Mouse (Mus musculus) spleen, adult 2 months (tissue): Measurements from ENCODE around the gene Lingo2. TPM values are rescaled to one million over a fixed set of nuclear protein-coding genes. Genes with fewer than 3 reads are reported as not detected.

ENCODE experiments used
- DNase-seq, 2 experiments: peaks; one replicate each; pipeline versions ENCODE4 v3.0.0 to v3.0.0-alpha.2; 2012 to 2021; ENCODE audit warnings: low spot score in 2 of 2, low read depth in 1 of 2
- H3K27ac ChIP-seq: fragments of 200-500 bp; 2 replicates; pipeline ENCODE4 v1.5.1; 2012; ENCODE audit warnings: low read length, inconsistent platforms; ENCODE audit not compliant: insufficient read depth
- H3K27me3 ChIP-seq: fragments of 200-500 bp; 2 replicates; pipeline ENCODE4 v1.6.1; 2012; ENCODE audit warnings: mild to moderate bottlenecking, moderate library complexity, low read length, inconsistent platforms; ENCODE audit not compliant: control insufficient read depth, insufficient read depth
- H3K36me3 ChIP-seq: fragments of 200-500 bp; 2 replicates; pipeline ENCODE4 v1.6.1; 2012; ENCODE audit warnings: mild to moderate bottlenecking, low read length, inconsistent platforms; ENCODE audit not compliant: control insufficient read depth, insufficient read depth
- H3K4me1 ChIP-seq: fragments of 200-500 bp; 2 replicates; pipeline ENCODE4 v1.6.1; 2011; ENCODE audit warnings: inconsistent platforms; ENCODE audit not compliant: control insufficient read depth, insufficient read depth, insufficient read length
- H3K4me3 ChIP-seq: fragments of 200-500 bp; 2 replicates; pipeline ENCODE4 v1.5.1; 2011; ENCODE audit warnings: mild to moderate bottlenecking, inconsistent platforms; ENCODE audit not compliant: insufficient read depth, insufficient read length; ENCODE audit errors: extremely low read depth
- CTCF ChIP-seq: fragments of 200-500 bp; IDR thresholded peaks from 2 replicates; pipeline ENCODE4 v1.5.1; 2011; ENCODE audit warnings: mild to moderate bottlenecking, inconsistent platforms; ENCODE audit not compliant: insufficient read depth, insufficient read length, insufficient replicate concordance; ENCODE audit errors: extremely low read depth
- POLR2A ChIP-seq: fragments of 200-500 bp; IDR thresholded peaks from 2 replicates; pipeline ENCODE4 v1.6.1; 2011; ENCODE audit warnings: low read depth, low read length, inconsistent platforms
- WGBS: fragments of 180-500 bp; shearing (Covaris S2); methylation state at CpG from one replicate; pipeline ENCODE4 v1.1.7; 2018; 5-methylcytosine and 5-hydroxymethylcytosine counted together
- polyA plus RNA-seq: library from polyadenylated mRNA; depleted of rRNA; stranded (reverse); fragments of >200 nt; gene quantifications from 2 replicates; pipeline ENCODE4 v1.2.3, GENCODE M21; 2012; rRNA removed

Lingo2 gene
- 0.02 TPM in 1 of 2 replicates, not detected in the other for polyA plus RNA-seq

- no peaks in the 10 kb centered on the region for H3K36me3 ChIP-seq
- no peaks in the 10 kb centered on the region for H3K4me1 ChIP-seq
- H3K27ac ChIP-seq = no peak within 1 kb of the TSS
- 3% methylated on average over 61 of the region's 61 CpGs for WGBS
- no peak for TF ChIP-seq POLR2A
- no peak for TF ChIP-seq CTCF
- no peak for DNase-seq
- H3K27me3 ChIP-seq = no peaks in the 10 kb centered on the region
- no peak within 1 kb of the TSS for H3K4me3 ChIP-seq
These were observed at the start of gene Lingo2 for GRCm38 (mm10) chr4:36951150-36951954. Lingo2 (minus strand) TSS chr4:36951747.

- 87% methylated on average over 4 of the region's 4 CpGs for WGBS
- TF ChIP-seq POLR2A = no peak
- no peak for TF ChIP-seq CTCF
- H3K4me3 ChIP-seq = no peak overlapping the region
- no peak for DNase-seq
- H3K27me3 ChIP-seq = no peaks in the 10 kb centered on the region
- no peaks in the 10 kb centered on the region for H3K36me3 ChIP-seq
- H3K4me1 ChIP-seq = no peaks in the 10 kb centered on the region
- no peak overlapping the region for H3K27ac ChIP-seq
These were observed 21.8 kb upstream of the Lingo2 start for GRCm38 (mm10) chr4:36973358-36973757.

- H3K4me1 ChIP-seq = no peaks in the 10 kb centered on the region
- no peak overlapping the region for H3K27ac ChIP-seq
- no peaks in the 10 kb centered on the region for H3K27me3 ChIP-seq
- no peak for DNase-seq
- no peak for TF ChIP-seq CTCF
- TF ChIP-seq POLR2A = no peak
- H3K36me3 ChIP-seq = no peaks in the 10 kb centered on the region
- no peak overlapping the region for H3K4me3 ChIP-seq
- 9% methylated on average over 20 of the region's 20 CpGs for WGBS
These were observed 1.2 kb upstream of the Lingo2 start for GRCm38 (mm10) chr4:36952431-36953429.

GRCm38 (mm10) chr4:36951955-36952215 is 338 bp upstream of the Lingo2 start:
- 11% methylated on average over 7 of the region's 7 CpGs for WGBS
- Histone ChIP-seq H3K36me3 (no peaks in the 10 kb centered on the region), H3K27me3 (no peaks in the 10 kb centered on the region), H3K27ac (no peak overlapping the region), H3K4me1 (no peaks in the 10 kb centered on the region), H3K4me3 (no peak overlapping the region)
- DNase-seq = no peak
- no peak for TF ChIP-seq CTCF
- TF ChIP-seq POLR2A = no peak

DNA sequence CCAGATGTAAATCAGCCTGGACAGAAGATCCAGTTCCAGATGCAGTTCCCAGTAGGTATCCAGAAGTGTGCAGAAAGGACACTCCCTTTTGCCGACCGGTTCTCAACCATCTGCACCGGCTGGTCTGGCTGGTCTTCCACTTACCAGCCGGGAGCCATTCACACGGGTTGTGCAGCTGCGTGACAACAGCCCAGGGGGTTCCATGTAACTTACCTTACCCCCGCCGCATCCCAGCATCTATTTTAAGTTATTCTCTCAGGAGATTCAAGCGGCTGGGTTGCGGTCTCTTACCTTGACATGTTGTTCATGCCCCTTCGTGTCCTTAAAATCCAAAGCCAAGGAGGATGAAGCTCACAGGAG is 777 bp downstream of the Lingo2 start:
- Histone ChIP-seq H3K27ac (no peak overlapping the region), H3K27me3 (no peaks in the 10 kb centered on the region), H3K4me3 (no peak overlapping the region), H3K4me1 (no peaks in the 10 kb centered on the region), H3K36me3 (no peaks in the 10 kb centered on the region)
- WGBS = 3% methylated on average over 11 of the region's 11 CpGs
- no peak for DNase-seq
- TF ChIP-seq POLR2A (no peak), CTCF (no peak)

DNA sequence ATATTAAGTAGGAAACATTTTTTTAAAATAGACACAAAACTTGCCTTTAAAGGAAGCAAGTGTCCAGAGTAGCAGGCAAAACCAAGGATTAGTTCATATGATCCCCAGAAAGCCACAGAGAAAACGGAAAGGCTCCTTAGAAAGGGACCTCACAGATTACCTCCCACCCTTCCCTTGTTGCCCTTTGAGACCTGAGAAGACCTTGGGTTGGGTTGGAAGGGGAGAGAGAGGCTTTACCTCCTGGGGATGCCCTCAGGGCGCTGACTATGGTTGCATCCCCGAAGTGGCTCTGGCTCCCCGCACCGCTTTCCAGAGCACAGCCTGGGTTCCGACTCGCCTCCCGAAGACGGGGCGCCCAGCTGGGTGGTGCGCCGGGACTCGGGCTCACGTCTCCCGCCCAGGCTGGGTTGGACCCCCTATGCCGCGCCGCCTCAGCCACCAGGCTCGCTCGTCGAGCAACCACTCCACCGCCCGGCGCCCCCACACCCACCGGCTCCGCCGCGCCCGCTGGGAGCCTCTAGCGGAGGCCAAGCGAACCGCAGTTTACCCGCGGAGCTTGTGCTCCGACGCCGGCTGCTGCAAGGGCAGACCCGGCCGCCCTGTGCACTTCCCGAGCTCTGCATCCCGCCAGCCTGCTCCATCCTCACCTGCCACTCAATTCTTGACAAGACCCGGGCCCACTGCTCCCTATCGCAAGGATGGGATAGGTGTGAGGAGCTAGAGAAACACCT is 1.4 kb downstream of the Lingo2 start:
- TF ChIP-seq POLR2A (no peak), CTCF (no peak)
- H3K4me3 ChIP-seq = no peak overlapping the region
- no peaks in the 10 kb centered on the region for H3K27me3 ChIP-seq
- 5% methylated on average over 43 of the region's 43 CpGs for WGBS
- H3K36me3 ChIP-seq = no peaks in the 10 kb centered on the region
- DNase-seq = no peak
- no peak overlapping the region for H3K27ac ChIP-seq
- H3K4me1 ChIP-seq = no peaks in the 10 kb centered on the region

GRCm38 (mm10) chr4:36890810-36891209 is 60.7 kb downstream of the Lingo2 start:
- WGBS = 81% methylated on average over 1 of the region's 1 CpGs
- no peak overlapping the region for H3K27ac ChIP-seq
- TF ChIP-seq CTCF (no peak), POLR2A (no peak)
- no peaks in the 10 kb centered on the region for H3K27me3 ChIP-seq
- H3K4me3 ChIP-seq = no peak overlapping the region
- H3K4me1 ChIP-seq = no peaks in the 10 kb centered on the region
- no peak for DNase-seq
- no peaks in the 10 kb centered on the region for H3K36me3 ChIP-seq
